Mouse (Mus musculus) E14TG2a.4 (cell line): ENCODE measurements around the gene Dock7.

Experiments
- CTCF ChIP-seq: conservative IDR thresholded peaks from 2 replicates; pipeline ENCODE4 v1.5.1; 2014; ENCODE audit warnings: low read length
- NANOG ChIP-seq: IDR thresholded peaks from 2 replicates; pipeline ENCODE4 v1.6.1; 2014; ENCODE audit warnings: borderline replicate concordance, low read length, mixed read lengths

DNA sequence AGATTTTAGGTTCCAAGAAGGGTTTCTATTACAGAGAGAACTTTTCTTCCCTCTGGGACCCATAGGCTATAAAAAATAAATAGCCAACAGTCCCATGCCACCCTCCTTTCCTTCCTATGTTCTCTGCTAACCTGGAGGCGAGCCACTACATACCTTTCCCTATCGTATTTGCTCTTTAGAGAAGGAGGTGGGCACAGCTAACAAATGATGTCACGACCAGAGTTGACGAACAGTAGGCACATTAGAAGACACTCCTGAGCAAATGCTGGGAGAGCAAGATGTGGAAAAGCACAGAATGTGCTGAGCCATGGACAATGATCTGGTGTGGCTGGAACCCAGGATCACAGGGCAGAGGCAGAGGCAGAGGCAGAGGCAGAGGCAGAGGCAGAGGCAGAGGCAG is 30.7 kb upstream of the Dock7 start:
- TF ChIP-seq CTCF (no peak), NANOG (no peak)
